Mouse (Mus musculus) CH12.LX (cell line): Measurements from ENCODE around the gene Gltpd2. TPM values are rescaled to one million over a fixed set of nuclear protein-coding genes. Genes with fewer than 3 reads are reported as not detected.

Experiments used
- DNase-seq: peaks from one replicate; pipeline ENCODE4 v3.0.0-alpha.2; 2013; ENCODE audit errors: extremely low read depth
- H3K27ac ChIP-seq: 2 replicates; pipeline ENCODE4 v1.5.1; 2012; ENCODE audit warnings: low read depth, mild to moderate bottlenecking, control low read depth, moderate library complexity; ENCODE audit not compliant: insufficient read depth
- H3K27me3 ChIP-seq: replicated peaks from 2 replicates; pipeline ENCODE3; 2012; ENCODE audit warnings: inconsistent platforms
- H3K36me3 ChIP-seq, 2 experiments: replicated peaks in 1 of 2; 2 replicates each; pipeline versions ENCODE3 to v1.6.1; 2012; ENCODE audit warnings: inconsistent platforms in 1 of 2, low read length in 1 of 2, mild to moderate bottlenecking in 1 of 2, mixed read lengths in 1 of 2, moderate library complexity in 1 of 2; ENCODE audit not compliant: control insufficient read depth in 1 of 2, insufficient read depth in 1 of 2
- H3K4me1 ChIP-seq, 2 experiments: 2 replicates each; pipeline ENCODE4 v1.6.1; 2012; ENCODE audit warnings: inconsistent platforms in 1 of 2, moderate library complexity in 1 of 2; ENCODE audit not compliant: insufficient read depth in 2 of 2, control insufficient read depth in 1 of 2
- H3K4me2 ChIP-seq: 2 replicates; pipeline ENCODE4 v1.6.1; 2012; ENCODE audit warnings: low read depth, mild to moderate bottlenecking, control low read depth; ENCODE audit not compliant: poor library complexity, insufficient read depth, severe bottlenecking
- H3K4me3 ChIP-seq, 3 experiments: fragments of 150-350 bp in 1 of 3; sonication (generic) in 1 of 3; replicated peaks in 1 of 3; 2 replicates each; pipeline versions ENCODE3 to v1.5.1; 2011 to 2012; ENCODE audit warnings: low read depth in 2 of 3, low read length in 2 of 3, mild to moderate bottlenecking in 2 of 3, moderate library complexity in 2 of 3, control low read depth in 1 of 3, improper control_type of control experiment in 1 of 3, inconsistent platforms in 1 of 3, mixed read lengths in 1 of 3; ENCODE audit not compliant: poor library complexity in 1 of 3
- H3K79me2 ChIP-seq: replicated peaks from 2 replicates; pipeline ENCODE4 v1.6.1; 2012; ENCODE audit warnings: mild to moderate bottlenecking, moderate library complexity; ENCODE audit not compliant: control insufficient read depth, poor library complexity, insufficient read depth, severe bottlenecking; ENCODE audit errors: extremely low read depth
- H3K9ac ChIP-seq: 2 replicates; pipeline ENCODE4 v1.6.1; 2012; ENCODE audit warnings: low read depth, mild to moderate bottlenecking, control low read depth, moderate library complexity; ENCODE audit not compliant: insufficient read depth
- H3K9me3 ChIP-seq: replicated peaks from 2 replicates; pipeline ENCODE3; 2012; ENCODE audit warnings: low read length, inconsistent platforms, mixed read lengths
- CHD2 ChIP-seq: IDR thresholded peaks from 2 replicates; pipeline ENCODE4 v1.6.1; 2011; ENCODE audit warnings: low read length, improper control_type of control experiment
- ETS1 ChIP-seq: conservative IDR thresholded peaks from 2 replicates; pipeline ENCODE4 v1.6.1; 2012; ENCODE audit warnings: low read depth, mild to moderate bottlenecking, inconsistent platforms, low read length, improper control_type of control experiment, moderate library complexity
- HCFC1 ChIP-seq: IDR thresholded peaks from 2 replicates; pipeline ENCODE4 v1.6.1; 2012; ENCODE audit warnings: low read depth, mild to moderate bottlenecking, inconsistent platforms, low read length, improper control_type of control experiment
- JUND ChIP-seq: conservative IDR thresholded peaks from 2 replicates; pipeline ENCODE4 v1.6.1; 2011; ENCODE audit warnings: low read depth, low read length, improper control_type of control experiment
- KAT2A ChIP-seq: IDR thresholded peaks from 2 replicates; pipeline ENCODE4 v1.6.1; 2012; ENCODE audit warnings: low read length, improper control_type of control experiment, inconsistent platforms; ENCODE audit not compliant: insufficient replicate concordance
- MAFK ChIP-seq: IDR thresholded peaks from 2 replicates; pipeline ENCODE4 v1.6.1; 2011; ENCODE audit warnings: low read length, improper control_type of control experiment; ENCODE audit not compliant: insufficient replicate concordance
- MAX ChIP-seq: IDR thresholded peaks from 2 replicates; pipeline ENCODE4 v1.6.1; 2011; ENCODE audit warnings: low read length, improper control_type of control experiment
- MAZ ChIP-seq: IDR thresholded peaks from 2 replicates; pipeline ENCODE4 v1.6.1; 2012; ENCODE audit warnings: low read depth, mild to moderate bottlenecking, inconsistent platforms, low read length, improper control_type of control experiment, moderate library complexity
- MXI1 ChIP-seq: IDR thresholded peaks from 2 replicates; pipeline ENCODE4 v1.6.1; 2011; ENCODE audit warnings: mild to moderate bottlenecking, low read depth, low read length, improper control_type of control experiment
- MYC ChIP-seq: IDR thresholded peaks from 2 replicates; pipeline ENCODE4 v1.6.1; 2011; ENCODE audit warnings: low read depth, mild to moderate bottlenecking, improper control_type of control experiment, low read length
- NELFE ChIP-seq: IDR thresholded peaks from 2 replicates; pipeline ENCODE4 v1.6.1; 2011; ENCODE audit warnings: low read depth, low read length, improper control_type of control experiment
- NRF1 ChIP-seq: IDR thresholded peaks from 2 replicates; pipeline ENCODE4 v1.6.1; 2014; ENCODE audit warnings: low read depth, mild to moderate bottlenecking, inconsistent platforms, low read length, improper control_type of control experiment, moderate library complexity
- PAX5 ChIP-seq: IDR thresholded peaks from 2 replicates; pipeline ENCODE4 v1.6.1; 2012; ENCODE audit warnings: low read length, inconsistent platforms, mixed read lengths
- POLR2AphosphoS2 ChIP-seq: IDR thresholded peaks from 2 replicates; pipeline ENCODE4 v1.6.1; 2011; ENCODE audit warnings: low read depth, low read length, improper control_type of control experiment
- RAD21 ChIP-seq: IDR thresholded peaks from 2 replicates; pipeline ENCODE4 v1.6.1; 2011; ENCODE audit warnings: low read depth, mild to moderate bottlenecking, low read length, improper control_type of control experiment, moderate library complexity
- RCOR1 ChIP-seq: conservative IDR thresholded peaks from 2 replicates; pipeline ENCODE4 v1.6.1; 2012; ENCODE audit warnings: low read depth, mild to moderate bottlenecking, inconsistent platforms, low read length, improper control_type of control experiment
- SIN3A ChIP-seq: IDR thresholded peaks from 2 replicates; pipeline ENCODE4 v1.6.1; 2012; ENCODE audit warnings: low read length, improper control_type of control experiment, inconsistent platforms
- TBP ChIP-seq: conservative IDR thresholded peaks from 2 replicates; pipeline ENCODE4 v1.6.1; 2011; ENCODE audit warnings: low read depth, low read length, improper control_type of control experiment
- TCF12 ChIP-seq: IDR thresholded peaks from 2 replicates; pipeline ENCODE4 v1.6.1; 2014; ENCODE audit warnings: low read depth, mild to moderate bottlenecking, inconsistent platforms, low read length, improper control_type of control experiment
- UBTF ChIP-seq: IDR thresholded peaks from 2 replicates; pipeline ENCODE4 v1.6.1; 2012; ENCODE audit warnings: low read depth, mild to moderate bottlenecking, inconsistent platforms, low read length, improper control_type of control experiment, moderate library complexity
- USF1 ChIP-seq: IDR thresholded peaks from 2 replicates; pipeline ENCODE4 v1.6.1; 2014; ENCODE audit warnings: low read depth, mild to moderate bottlenecking, inconsistent platforms, low read length, improper control_type of control experiment
- ZKSCAN1 ChIP-seq: IDR thresholded peaks from 2 replicates; pipeline ENCODE4 v1.6.1; 2012; ENCODE audit warnings: low read depth, inconsistent platforms, low read length, improper control_type of control experiment, borderline replicate concordance
- ZMIZ1 ChIP-seq: IDR thresholded peaks from 2 replicates; pipeline ENCODE4 v1.6.1; 2012; ENCODE audit warnings: low read depth, mild to moderate bottlenecking, inconsistent platforms, low read length, improper control_type of control experiment
- dilution Hi-C: fragments of 300-500 bp; cut with MboI; formaldehyde crosslinking; loops from 2 replicates; pipeline ENCODE4 v1.14.3; 2020; ENCODE audit warnings: low sequenced_read_pairs; ENCODE audit not compliant: extremely low pct_unique_long_range_greater_than_20kb, extremely low pct_ligation_motif_present
- in situ Hi-C: fragments of 300-500 bp; cut with MboI; formaldehyde crosslinking; loops from 3 replicates; pipeline ENCODE4 v1.14.3; 2019; ENCODE audit warnings: low sequenced_read_pairs, low pct_ligation_motif_present, low pct_unique_long_range_greater_than_20kb, mixed read lengths
- polyA plus RNA-seq: library from polyadenylated mRNA; unstranded; fragments of >175 nt; gene quantifications from 2 replicates; pipeline ENCODE4 v1.2.1, GENCODE M21; 2012; ENCODE audit warnings: low read depth; ENCODE audit not compliant: insufficient read length
- total RNA-seq, 2 experiments: library from RNA; depleted of rRNA; stranded (reverse); fragments of 300-350 nt in 1 of 2; fragments of >200 nt in 1 of 2; gene quantifications; 2 replicates each; pipeline ENCODE4 v1.2.3; 2012 to 2014

Gene Gltpd2
- total and polyA plus RNA-seq, 3 experiments: 0.19 TPM; not detected in 2

GRCm38 (mm10) chr11:70540928-70541327, 21.9 kb downstream of the Gltpd2 start:
- dilution Hi-C loops (no loop called here), in situ Hi-C loops (no loop called here)
- Histone ChIP-seq H3K4me3 (no peak overlapping the region), H3K9me3 (no peaks in the 10 kb centered on the region), H3K36me3 (peaks cover 0 to 9% of the 10 kb centered on the region in 2 experiments), H3K79me2 (no peaks in the 10 kb centered on the region), H3K4me2 (peak overlapping the region; percentile 65; the same call in 1 of the 2 replicates), H3K9ac (no peak overlapping the region), H3K4me1 (peaks cover 0 to 16% of the 10 kb centered on the region in 2 experiments; a peak in 2 of 4 replicates), H3K27ac (no peak overlapping the region)
- DNase-seq: no peak
- TF ChIP-seq MYC (no peak), KAT2A (no peak), HCFC1 (no peak), PAX5 (no peak), MAFK (no peak)
- TF ChIP-seq, all 38 proteins: peak for 0
- no peaks in the 10 kb centered on the region for H3K27me3 ChIP-seq

- no peak for DNase-seq
- Histone ChIP-seq H3K9me3 (no peaks in the 10 kb centered on the region), H3K4me3 (no peak overlapping the region), H3K79me2 (no peaks in the 10 kb centered on the region), H3K4me1 (peaks cover 0 to 16% of the 10 kb centered on the region in 2 experiments; a peak in 2 of 4 replicates), H3K27ac (no peak overlapping the region), H3K4me2 (no peak overlapping the region), H3K27me3 (no peaks in the 10 kb centered on the region), H3K36me3 (peaks cover 0 to 9% of the 10 kb centered on the region in 2 experiments), H3K9ac (no peak overlapping the region)
- in situ Hi-C loops (no loop called here), dilution Hi-C loops (no loop called here)
- TF ChIP-seq CHD2 (no peak), NRF1 (no peak), NELFE (no peak), JUND (no peak), MYC (no peak), ZMIZ1 (no peak), MAX (no peak), RAD21 (no peak), TBP (no peak), POLR2AphosphoS2 (no peak), TCF12 (no peak), ETS1 (no peak), UBTF (no peak), MAZ (no peak), MXI1 (no peak), USF1 (no peak), SIN3A (no peak), HCFC1 (no peak), ZKSCAN1 (no peak), RCOR1 (no peak)
Observed at GRCm38 (mm10) chr11:70541415-70541814, 22.4 kb downstream of the Gltpd2 start.
